Comparison of ENCODE assay signal across 10 mouse cellular contexts in the genomic region with DNA sequence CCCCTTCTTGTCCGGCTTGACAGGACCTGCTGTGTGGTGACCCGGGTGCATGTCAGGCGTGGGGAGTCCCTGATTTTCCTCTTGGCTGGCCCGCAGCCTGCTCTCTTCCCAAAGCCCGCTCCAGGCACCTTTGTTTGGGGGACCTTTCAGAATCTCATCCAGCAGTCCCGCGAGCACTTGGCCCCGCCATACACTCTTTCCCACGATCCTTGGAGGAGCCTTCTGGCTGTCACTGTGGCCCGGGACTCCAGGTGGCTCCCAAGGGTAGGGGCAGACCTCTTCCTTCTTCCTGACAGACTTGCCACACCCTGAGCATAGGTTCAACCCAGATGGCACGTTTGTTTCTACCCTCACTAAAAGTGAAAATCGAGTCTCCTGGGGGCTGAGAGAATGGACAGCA. TPM values are rescaled to one million over a fixed set of nuclear protein-coding genes. Genes with fewer than 3 reads are reported as not detected.
DNase-seq lines count a peak whose midpoint lies in the region; ATAC-seq and TF ChIP-seq lines count a peak whose summit lies in the region.
"Had no signal": no experiment of that assay in that cellular context is flagged by ENCODE, and none has a peak within 500 bp of the region (broad histone marks: within the 10 kb centered on the region; RNA-seq: fewer than 3 reads in every experiment).

No protein-coding gene starts in this region.

- peaks cover 60% of the 10 kb centered on the region for H3K27me3 ChIP-seq in forebrain, embryonic 12.5 days
- peaks cover 24% of the 10 kb centered on the region for H3K27me3 ChIP-seq in forebrain, embryonic 14.5 days (replicated peaks; ENCODE audit: control insufficient read depth, insufficient read depth, low read length)
- 0 out of 2 replicates have a peak, but pooled peaks cover 3% of the 10 kb centered on the region for H3K27me3 ChIP-seq in kidney, postnatal 0 days (ENCODE audit: insufficient read depth, low read length)
- H3K27me3 ChIP-seq in limb, embryonic 10.5 days (ENCODE audit: low read depth, poor library complexity, severe bottlenecking), result peaks cover 72% of the 10 kb centered on the region
- H3K27me3 ChIP-seq: Patski had no signal

- H3K4me2 ChIP-seq in forebrain, embryonic 12.5 days, result peak overlapping the region; percentile 69; the same call in 1 of the 2 replicates
- no peak overlapping the region for H3K4me2 ChIP-seq in forebrain, embryonic 14.5 days (ENCODE audit: low read length)
- peak overlapping the region; percentile 71 for H3K4me2 ChIP-seq in kidney, postnatal 0 days (ENCODE audit: low read length)

- H3K9me3 ChIP-seq in forebrain, embryonic 12.5 days, result no peaks in the 10 kb centered on the region
- H3K9me3 ChIP-seq in forebrain, embryonic 14.5 days (replicated peaks; ENCODE audit: control insufficient read depth, low read length), result no peaks in the 10 kb centered on the region
- H3K9me3 ChIP-seq in kidney, postnatal 0 days (replicated peaks; ENCODE audit: low read length), result no peaks in the 10 kb centered on the region
- H3K9me3 ChIP-seq in limb, embryonic 10.5 days (replicated peaks), result no peaks in the 10 kb centered on the region

- H3K4me3 ChIP-seq in forebrain, embryonic 12.5 days (replicated peaks), result peak overlapping the region; percentile 49; the same call in 1 of the 2 replicates
- no peak overlapping the region for H3K4me3 ChIP-seq in forebrain, embryonic 14.5 days (ENCODE audit: low read depth, low read length)
- H3K4me3 ChIP-seq in kidney, postnatal 0 days (replicated peaks; ENCODE audit: low read depth, low read length), result peak overlapping the region; percentile 42
- H3K4me3 ChIP-seq in brown adipose tissue, adult 24 weeks (ENCODE audit: insufficient read depth, low read depth, low read length), result peak overlapping the region; percentile 37
- H3K4me3 ChIP-seq in limb, embryonic 10.5 days, result peak overlapping the region; percentile 52; the same call in 1 of the 2 replicates

- H3K36me3 ChIP-seq in forebrain, embryonic 12.5 days (replicated peaks), result no peaks in the 10 kb centered on the region
- H3K36me3 ChIP-seq in forebrain, embryonic 14.5 days (ENCODE audit: control insufficient read depth, insufficient read depth, low read length), result no peaks in the 10 kb centered on the region
- no peaks in the 10 kb centered on the region for H3K36me3 ChIP-seq in kidney, postnatal 0 days (ENCODE audit: insufficient read depth, low read length)
- no peaks in the 10 kb centered on the region for H3K36me3 ChIP-seq in limb, embryonic 10.5 days

- WGBS in forebrain, embryonic 12.5 days, result 39% methylated on average over 12 of the region's 12 CpGs
- WGBS in forebrain, embryonic 14.5 days, result 27% methylated on average over 12 of the region's 12 CpGs
- WGBS in kidney, postnatal 0 days, result 23% methylated on average over 12 of the region's 12 CpGs
- 34% methylated on average over 12 of the region's 12 CpGs for WGBS in limb, embryonic 10.5 days

- no peak for ATAC-seq in forebrain, embryonic 12.5 days (ENCODE audit: low FRiP score)
- ATAC-seq in forebrain, embryonic 14.5 days, result no peak
- no peak for ATAC-seq in kidney, postnatal 0 days (replicated peaks; ENCODE audit: low FRiP score, low read depth)
- ATAC-seq: Patski had no signal

- peaks cover 9% of the 10 kb centered on the region for H3K4me1 ChIP-seq in forebrain, embryonic 12.5 days
- H3K4me1 ChIP-seq in forebrain, embryonic 14.5 days (ENCODE audit: control insufficient read depth, insufficient read depth, low read length), result no peaks in the 10 kb centered on the region
- no peaks in the 10 kb centered on the region for H3K4me1 ChIP-seq in kidney, postnatal 0 days (replicated peaks; ENCODE audit: insufficient read depth, low read length)
- no peaks in the 10 kb centered on the region for H3K4me1 ChIP-seq in brown adipose tissue, adult 24 weeks (ENCODE audit: control insufficient read depth, insufficient read depth, insufficient read length, low read length)
- peaks cover 11% of the 10 kb centered on the region for H3K4me1 ChIP-seq in limb, embryonic 10.5 days

- H3K9ac ChIP-seq in forebrain, embryonic 12.5 days, result peak overlapping the region; percentile 49; the same call in 1 of the 2 replicates
- H3K9ac ChIP-seq in forebrain, embryonic 14.5 days (ENCODE audit: low read length), result no peak overlapping the region
- 0 out of 2 replicates have a peak overlapping the region, but pooled peaks have one; percentile 52 for H3K9ac ChIP-seq in kidney, postnatal 0 days (ENCODE audit: low read depth, low read length)

- no peak overlapping the region for H3K27ac ChIP-seq in forebrain, embryonic 12.5 days
- no peak overlapping the region for H3K27ac ChIP-seq in forebrain, embryonic 14.5 days (ENCODE audit: low read depth, low read length)
- no peak overlapping the region for H3K27ac ChIP-seq in kidney, postnatal 0 days
- no peak overlapping the region for H3K27ac ChIP-seq in brown adipose tissue, adult 24 weeks (replicated peaks; ENCODE audit: low read depth, low read length)
- no peak overlapping the region for H3K27ac ChIP-seq in limb, embryonic 10.5 days

- TF ChIP-seq CTCF in kidney, postnatal 0 days (IDR thresholded peaks at IDR 0.05; ENCODE audit: low read depth), result no peak

- no peak for DNase-seq in forebrain, embryonic 14.5 days (ENCODE audit: low spot score)
- no peak for DNase-seq in kidney, postnatal 0 days (ENCODE audit: low spot score)
- DNase-seq in kidney, postnatal 14 days, result no peak
- no peak for DNase-seq in limb, embryonic 10.5 days (ENCODE audit: low spot score)
- DNase-seq in cerebellum, postnatal 4 days (ENCODE audit: low spot score in 2 of 2), result no peak
- no peak for DNase-seq in spleen, postnatal 4 days (ENCODE audit: low spot score in 2 of 2)
- DNase-seq: gastrocnemius, postnatal 25 days had no signal

RNA-seq across cellular contexts. Expression of a gene that starts 1.0 kb away (rescaled TPM):
- 0.94 and 1.0 TPM in 2 replicates for polyA plus RNA-seq in forebrain, embryonic 12.5 days (2016; fragmentation: Nextera tagmentation; extraction: Ambion mirVana)
- polyA plus RNA-seq in forebrain, embryonic 14.5 days (2014; fragmentation: Nextera tagmentation; extraction: Ambion mirVana), result 0.48 and 0.62 TPM in 2 replicates
- 2.9 and 3.1 TPM in 2 replicates for polyA plus RNA-seq in kidney, postnatal 0 days (2015; fragmentation: Nextera tagmentation; extraction: Ambion mirVana)
- 1.5 and 2.2 TPM in 2 replicates for polyA plus RNA-seq in brown adipose tissue, adult 24 weeks (2012; ENCODE audit: insufficient read depth, insufficient read length, missing spikeins)
- 0.90 and 1.6 TPM in 2 replicates for polyA plus RNA-seq in limb, embryonic 10.5 days (2016; fragmentation: Nextera tagmentation; extraction: Ambion mirVana)

RNA-seq across cellular contexts. Expression of a gene that starts 37.0 kb away (rescaled TPM):
- polyA plus RNA-seq in forebrain, embryonic 12.5 days (2016; fragmentation: Nextera tagmentation; extraction: Ambion mirVana), result 98.3 and 107 TPM in 2 replicates
- 53.9 and 59.5 TPM in 2 replicates for polyA plus RNA-seq in forebrain, embryonic 14.5 days (2014; fragmentation: Nextera tagmentation; extraction: Ambion mirVana)
- polyA plus RNA-seq in kidney, postnatal 0 days (2015; fragmentation: Nextera tagmentation; extraction: Ambion mirVana), result 149 and 156 TPM in 2 replicates
- polyA plus RNA-seq in brown adipose tissue, adult 24 weeks (2012; ENCODE audit: insufficient read depth, insufficient read length, missing spikeins), result 9.6 and 12.4 TPM in 2 replicates
- 243 and 283 TPM in 2 replicates for polyA plus RNA-seq in limb, embryonic 10.5 days (2016; fragmentation: Nextera tagmentation; extraction: Ambion mirVana)

RNA-seq across cellular contexts. Expression of a gene that starts 42.3 kb away (rescaled TPM):
- polyA plus RNA-seq in forebrain, embryonic 12.5 days (2016; fragmentation: Nextera tagmentation; extraction: Ambion mirVana), result 32.5 and 33.4 TPM in 2 replicates
- polyA plus RNA-seq in forebrain, embryonic 14.5 days (2014; fragmentation: Nextera tagmentation; extraction: Ambion mirVana), result 16.5 and 20.4 TPM in 2 replicates
- 11.1 and 11.7 TPM in 2 replicates for polyA plus RNA-seq in kidney, postnatal 0 days (2015; fragmentation: Nextera tagmentation; extraction: Ambion mirVana)
- polyA plus RNA-seq in brown adipose tissue, adult 24 weeks (2012; ENCODE audit: insufficient read depth, insufficient read length, missing spikeins), result 4.2 and 5.3 TPM in 2 replicates
- polyA plus RNA-seq in limb, embryonic 10.5 days (2016; fragmentation: Nextera tagmentation; extraction: Ambion mirVana), result 30.4 and 34.6 TPM in 2 replicates

RNA-seq across cellular contexts. Expression of a gene that starts 42.5 kb away (rescaled TPM):
- 56.8 and 61.9 TPM in 2 replicates for polyA plus RNA-seq in forebrain, embryonic 12.5 days (2016; fragmentation: Nextera tagmentation; extraction: Ambion mirVana)
- polyA plus RNA-seq in forebrain, embryonic 14.5 days (2014; fragmentation: Nextera tagmentation; extraction: Ambion mirVana), result 55.8 and 56.5 TPM in 2 replicates
- 37.2 and 40.1 TPM in 2 replicates for polyA plus RNA-seq in kidney, postnatal 0 days (2015; fragmentation: Nextera tagmentation; extraction: Ambion mirVana)
- polyA plus RNA-seq in brown adipose tissue, adult 24 weeks (2012; ENCODE audit: insufficient read depth, insufficient read length, missing spikeins), result 10.0 and 12.0 TPM in 2 replicates
- polyA plus RNA-seq in limb, embryonic 10.5 days (2016; fragmentation: Nextera tagmentation; extraction: Ambion mirVana), result 47.9 and 52.2 TPM in 2 replicates

RNA-seq across cellular contexts. Expression of a gene that starts 52.2 kb away (rescaled TPM):
- polyA plus RNA-seq in forebrain, embryonic 12.5 days (2016; fragmentation: Nextera tagmentation; extraction: Ambion mirVana), result 2,341 and 2,432 TPM in 2 replicates
- polyA plus RNA-seq in forebrain, embryonic 14.5 days (2014; fragmentation: Nextera tagmentation; extraction: Ambion mirVana), result 2,620 and 3,081 TPM in 2 replicates
- 1,980 and 2,021 TPM in 2 replicates for polyA plus RNA-seq in kidney, postnatal 0 days (2015; fragmentation: Nextera tagmentation; extraction: Ambion mirVana)
- 85.7 and 112 TPM in 2 replicates for polyA plus RNA-seq in brown adipose tissue, adult 24 weeks (2012; ENCODE audit: insufficient read depth, insufficient read length, missing spikeins)
- 1,754 and 1,985 TPM in 2 replicates for polyA plus RNA-seq in limb, embryonic 10.5 days (2016; fragmentation: Nextera tagmentation; extraction: Ambion mirVana)
